Comparison of ENCODE assay signal across 31 mouse cellular contexts in genomic region chr13:75778156-75778555, GRCm38 (mm10).
DNase-seq lines count a peak whose midpoint lies in the region; ATAC-seq and TF ChIP-seq lines count a peak whose summit lies in the region.
"Had no signal": no experiment of that assay in that cellular context is flagged by ENCODE, and none has a peak within 500 bp of the region (broad histone marks: within the 10 kb centered on the region; RNA-seq: fewer than 3 reads in every experiment).

No protein-coding gene starts in this region.

- no peak overlapping the region for H3K4me3 ChIP-seq in lung, embryonic 14.5 days (ENCODE audit: low read depth, low read length)
- no peak overlapping the region for H3K4me3 ChIP-seq in MEL (ENCODE audit: control insufficient read depth in 1 of 2, insufficient read depth in 1 of 2, low read depth in 2 of 2, low read length in 2 of 2)
- H3K4me3 ChIP-seq: embryonic facial prominence, embryonic 12.5 days; heart, adult 2 months; heart, embryonic 13.5 days; hindbrain, embryonic 10.5 days; hindbrain, embryonic 15.5 days; layer of hippocampus, adult 2 months; limb, embryonic 13.5 days; megakaryocyte, embryonic 14.5 days; midbrain, embryonic 12.5 days; neural tube, embryonic 13.5 days had no signal

- no peaks in the 10 kb centered on the region for H3K79me2 ChIP-seq in MEL (ENCODE audit: control insufficient read depth, insufficient read depth, low read length, poor library complexity)

- no peak for TF ChIP-seq RAD21 in MEL (IDR thresholded peaks at IDR 0.05; ENCODE audit: low read depth, low read length)

- no peak for TF ChIP-seq CTCF in lung, embryonic 14.5 days (IDR thresholded peaks at IDR 0.05; ENCODE audit: low read depth)
- no peak for TF ChIP-seq CTCF in MEL (IDR thresholded peaks at IDR 0.05 in 2 of 3, conservative IDR thresholded peaks at IDR 0.05 in 1 of 3; ENCODE audit: control insufficient read depth in 1 of 3, insufficient read depth in 1 of 3, low read depth in 2 of 3, low read length in 3 of 3, poor library complexity in 1 of 3, severe bottlenecking in 1 of 3)

- no peaks in the 10 kb centered on the region for H3K27me3 ChIP-seq in lung, embryonic 14.5 days (ENCODE audit: insufficient read depth, low read length)
- no peaks in the 10 kb centered on the region for H3K27me3 ChIP-seq in MEL (ENCODE audit: control insufficient read depth in 1 of 2, insufficient read depth in 2 of 2, low read length in 2 of 2)
- H3K27me3 ChIP-seq: CH12.LX; embryonic facial prominence, embryonic 12.5 days; heart, embryonic 13.5 days; hindbrain, embryonic 15.5 days; limb, embryonic 13.5 days; megakaryocyte, embryonic 14.5 days; midbrain, embryonic 12.5 days; neural tube, embryonic 13.5 days had no signal

- ATAC-seq in lung, embryonic 14.5 days (ENCODE audit: insufficient read depth), result no peak
- peak; percentile 63 for ATAC-seq in common myeloid progenitor, adult 5-6 weeks (replicated peaks; ENCODE audit: low read depth, poor library complexity, severe bottlenecking)
- peak; percentile 60 for ATAC-seq in monocyte, adult 5-6 weeks (replicated peaks; ENCODE audit: insufficient number of reproducible peaks, low FRiP score, low TSS enrichment, poor library complexity, severe bottlenecking)
- ATAC-seq: forebrain, embryonic 14.5 days had no signal

- no peak overlapping the region for H3K27ac ChIP-seq in lung, embryonic 14.5 days (ENCODE audit: low read depth)
- H3K27ac ChIP-seq in MEL (ENCODE audit: control insufficient read depth, low read depth, low read length), result peak overlapping the region; percentile 45; the same call in 1 of the 2 replicates
- H3K27ac ChIP-seq: embryonic facial prominence, embryonic 12.5 days; heart, adult 2 months; heart, embryonic 13.5 days; hindbrain, embryonic 10.5 days; hindbrain, embryonic 15.5 days; layer of hippocampus, adult 2 months; limb, embryonic 13.5 days; midbrain, embryonic 12.5 days; neural tube, embryonic 13.5 days had no signal

- no peak; a peak in 1 of 4 replicates for TF ChIP-seq EP300 in MEL (IDR thresholded peaks at IDR 0.05; ENCODE audit: low read depth in 1 of 2, low read length in 2 of 2)

- no peak overlapping the region for H3K9ac ChIP-seq in lung, embryonic 14.5 days
- no peak overlapping the region for H3K9ac ChIP-seq in MEL (ENCODE audit: control insufficient read depth, low read depth, low read length, poor library complexity, severe bottlenecking)
- H3K9ac ChIP-seq: embryonic facial prominence, embryonic 12.5 days; heart, embryonic 13.5 days; hindbrain, embryonic 15.5 days; limb, embryonic 13.5 days; midbrain, embryonic 12.5 days; neural tube, embryonic 13.5 days had no signal

- H3K9me3 ChIP-seq in lung, embryonic 14.5 days (ENCODE audit: low read depth, low read length), result no peaks in the 10 kb centered on the region
- H3K9me3 ChIP-seq in MEL (replicated peaks; ENCODE audit: insufficient read depth, low read length), result no peaks in the 10 kb centered on the region
- H3K9me3 ChIP-seq: embryonic facial prominence, embryonic 12.5 days; heart, embryonic 13.5 days; hindbrain, embryonic 10.5 days; hindbrain, embryonic 15.5 days; limb, embryonic 13.5 days; megakaryocyte, embryonic 14.5 days; midbrain, embryonic 12.5 days; neural tube, embryonic 13.5 days had no signal

- no peaks in the 10 kb centered on the region for H3K4me1 ChIP-seq in lung, embryonic 14.5 days (ENCODE audit: insufficient read depth)
- peaks cover 2 to 11% of the 10 kb centered on the region in 2 experiments; a peak in 3 of 4 replicates for H3K4me1 ChIP-seq in MEL (ENCODE audit: control insufficient read depth in 1 of 2, insufficient read depth in 2 of 2, low read length in 2 of 2)
- H3K4me1 ChIP-seq: embryonic facial prominence, embryonic 12.5 days; heart, embryonic 13.5 days; hindbrain, embryonic 10.5 days; hindbrain, embryonic 15.5 days; midbrain, embryonic 12.5 days; neural tube, embryonic 13.5 days had no signal

- no peak overlapping the region for H3K4me2 ChIP-seq in lung, embryonic 14.5 days
- H3K4me2 ChIP-seq: embryonic facial prominence, embryonic 12.5 days; heart, embryonic 13.5 days; hindbrain, embryonic 15.5 days; limb, embryonic 13.5 days; midbrain, embryonic 12.5 days; neural tube, embryonic 13.5 days had no signal

- H3K36me3 ChIP-seq in lung, embryonic 14.5 days (ENCODE audit: insufficient read depth), result no peaks in the 10 kb centered on the region
- H3K36me3 ChIP-seq in MEL (ENCODE audit: control insufficient read depth in 1 of 2, insufficient read depth in 2 of 2, low read length in 2 of 2), result peaks cover 0 to 17% of the 10 kb centered on the region in 2 experiments; a peak in 2 of 4 replicates
- H3K36me3 ChIP-seq: embryonic facial prominence, embryonic 12.5 days; hindbrain, embryonic 15.5 days; midbrain, embryonic 12.5 days; neural tube, embryonic 13.5 days had no signal

- no peak for TF ChIP-seq POLR2A in MEL (IDR thresholded peaks at IDR 0.05; ENCODE audit: control insufficient read depth in 1 of 2, insufficient read depth in 1 of 2, low read depth in 1 of 2, low read length in 2 of 2, poor library complexity in 1 of 2)

- peak; percentile 6 for DNase-seq in lung, embryonic 14.5 days
- no peak for DNase-seq in lung, postnatal 4 days
- DNase-seq in MEL (ENCODE audit: low read depth, low spot score), result no peak
- DNase-seq in retina, postnatal 1 day, result no peak
- no peak for DNase-seq in adrenal gland, postnatal 10 days
- DNase-seq: adrenal gland, adult 8-10 months; cerebellum, adult 11 months; cerebellum, adult 9-10 months; cerebellum, postnatal 36 days; embryo, embryonic 11 days; gastrocnemius, postnatal 36 days; heart, adult 2 months; heart, postnatal 10 days; kidney, adult 2 months; kidney, postnatal 36 days; right cerebral cortex, postnatal 4 days; thymus, adult 2 months; thymus, postnatal 36 days had no signal

- 74% methylated on average over 6 of the region's 6 CpGs for WGBS in lung, embryonic 14.5 days

TF ChIP-seq in MEL, 35 proteins besides CTCF, POLR2A, EP300 and RAD21:
- TF ChIP-seq NELFE (IDR thresholded peaks at IDR 0.05; ENCODE audit: low read depth, low read length) (no peak), TBP (IDR thresholded peaks at IDR 0.05; ENCODE audit: low read depth, low read length) (no peak), MYB (IDR thresholded peaks at IDR 0.05; ENCODE audit: low read depth, low read length) (no peak), TCF12 (IDR thresholded peaks at IDR 0.05; ENCODE audit: low read depth, low read length) (no peak), ZKSCAN1 (IDR thresholded peaks at IDR 0.05; ENCODE audit: low read depth, low read length) (no peak), RCOR1 (IDR thresholded peaks at IDR 0.05; ENCODE audit: low read depth, low read length) (no peak), MYC (IDR thresholded peaks at IDR 0.05; ENCODE audit: low read depth, low read length) (no peak), ELF1 (IDR thresholded peaks at IDR 0.05; ENCODE audit: low read depth, low read length) (no peak), ETS1 (IDR thresholded peaks at IDR 0.05; ENCODE audit: low read depth, low read length) (no peak; the same call in 1 of the 2 replicates), ZNF384 (IDR thresholded peaks at IDR 0.05; ENCODE audit: low read depth, low read length) (no peak), SMC3 (IDR thresholded peaks at IDR 0.05; ENCODE audit: low read depth, low read length) (no peak), HCFC1 (IDR thresholded peaks at IDR 0.05; ENCODE audit: low read depth, low read length) (no peak), USF1 (IDR thresholded peaks at IDR 0.05; ENCODE audit: low read depth, low read length) (no peak), E2F4 (IDR thresholded peaks at IDR 0.05; ENCODE audit: borderline replicate concordance, low read depth, low read length) (no peak), MAX (IDR thresholded peaks at IDR 0.05; ENCODE audit: low read length) (no peak), POLR2AphosphoS5 (IDR thresholded peaks at IDR 0.05; ENCODE audit: borderline replicate concordance, low read depth, low read length) (no peak)
